Mouse (Mus musculus) layer of hippocampus, adult 11-12 months (tissue): ENCODE data around the gene Trp53bp2.

Source experiments
- DNase-seq: peaks from one replicate; pipeline ENCODE4 v3.0.0; 2022; ENCODE audit warnings: low spot score

Gene Trp53bp2

GRCm38 (mm10) chr1:182501815-182502405 is 92.9 kb downstream of the Trp53bp2 start:
- no peak for DNase-seq

- no peak for DNase-seq
Observed at GRCm38 (mm10) chr1:182502491-182503050, 93.6 kb downstream of the Trp53bp2 start.

- no peak for DNase-seq
Observed at GRCm38 (mm10) chr1:182503206-182503900, 94.4 kb downstream of the Trp53bp2 start.

GRCm38 (mm10) chr1:182504223-182504622 is 95.3 kb downstream of the Trp53bp2 start:
- DNase-seq, result no peak

GRCm38 (mm10) chr1:182505291-182505690 is 96.3 kb downstream of the Trp53bp2 start:
- no peak for DNase-seq

GRCm38 (mm10) chr1:182506229-182506986 is 97.4 kb downstream of the Trp53bp2 start:
- no peak for DNase-seq

GRCm38 (mm10) chr1:182509110-182509797 is 100.3 kb downstream of the Trp53bp2 start:
- no peak for DNase-seq

GRCm38 (mm10) chr1:182511073-182511472 is 102.1 kb downstream of the Trp53bp2 start:
- no peak for DNase-seq

- DNase-seq, result no peak
Observed at GRCm38 (mm10) chr1:182511778-182512177, 102.8 kb downstream of the Trp53bp2 start.
